Mouse (Mus musculus): ENCODE measurements around the gene Trpc6. TPM values are rescaled to one million over a fixed set of nuclear protein-coding genes. Genes with fewer than 3 reads are reported as not detected.

The Trpc6 gene
- polyA plus RNA-seq (2014; fragmentation: Nextera tagmentation; extraction: Ambion mirVana), result 4.6 and 4.9 TPM in 2 replicates

DNA sequence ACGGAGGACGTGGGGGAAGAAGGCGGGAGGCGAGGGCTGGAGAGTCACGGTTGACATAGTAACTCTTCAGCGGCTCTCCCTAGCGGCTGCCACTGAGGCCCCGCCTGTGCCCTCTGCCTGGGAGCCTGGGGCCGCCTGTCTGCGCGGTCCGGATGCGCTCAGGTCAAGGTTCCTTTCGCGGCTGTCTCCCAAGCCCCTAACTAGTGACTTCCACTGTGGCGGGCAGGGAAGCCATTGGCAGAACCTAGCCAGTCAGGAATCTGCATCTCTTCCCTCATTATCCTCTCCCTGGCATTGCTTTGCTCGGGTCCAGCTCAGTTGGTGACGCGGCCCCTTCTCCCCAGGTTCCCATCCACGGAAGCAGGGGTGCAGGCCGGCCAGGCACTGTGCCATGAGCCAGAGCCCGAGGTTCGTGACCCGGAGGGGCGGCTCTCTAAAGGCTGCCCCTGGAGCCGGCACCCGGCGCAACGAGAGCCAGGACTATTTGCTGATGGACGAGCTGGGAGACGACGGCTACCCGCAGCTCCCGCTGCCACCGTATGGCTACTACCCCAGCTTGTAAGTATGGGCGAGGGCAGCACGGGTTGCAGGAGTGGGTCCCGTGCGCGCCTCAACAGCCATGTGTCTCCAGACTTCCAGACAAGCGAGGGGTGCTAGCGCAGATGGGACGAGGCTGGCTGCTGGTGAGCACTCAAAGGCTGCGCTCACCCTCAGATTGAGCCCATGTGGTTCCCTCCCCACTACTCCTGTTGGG is at the start of gene Trpc6:
Gene Trpc6, plus strand, starts transcription at position 102 of the 754 bp plus-strand sequence.
- Histone ChIP-seq H3K4me3 (ENCODE audit: low read depth, low read length) (peak within 1 kb of the TSS; percentile 46), H3K4me1 (ENCODE audit: insufficient read depth) (no peaks in the 10 kb centered on the region), H3K27ac (ENCODE audit: low read depth) (no peak within 1 kb of the TSS), H3K9me3 (ENCODE audit: low read depth, low read length) (no peaks in the 10 kb centered on the region), H3K9ac (peak within 1 kb of the TSS; percentile 38), H3K27me3 (ENCODE audit: insufficient read depth, low read length) (no peaks in the 10 kb centered on the region), H3K4me2 (peak within 1 kb of the TSS; percentile 96), H3K36me3 (ENCODE audit: insufficient read depth) (no peaks in the 10 kb centered on the region)
- DNase-seq, result peak; percentile 71
- WGBS, result under 1% methylated on average over 44 of the region's 44 CpGs
- peak; percentile 97 for ATAC-seq (ENCODE audit: insufficient read depth)
- 0 out of 2 replicates have a peak, but pooled peaks have one; percentile 3 for TF ChIP-seq CTCF (IDR thresholded peaks at IDR 0.05; ENCODE audit: low read depth)

DNA sequence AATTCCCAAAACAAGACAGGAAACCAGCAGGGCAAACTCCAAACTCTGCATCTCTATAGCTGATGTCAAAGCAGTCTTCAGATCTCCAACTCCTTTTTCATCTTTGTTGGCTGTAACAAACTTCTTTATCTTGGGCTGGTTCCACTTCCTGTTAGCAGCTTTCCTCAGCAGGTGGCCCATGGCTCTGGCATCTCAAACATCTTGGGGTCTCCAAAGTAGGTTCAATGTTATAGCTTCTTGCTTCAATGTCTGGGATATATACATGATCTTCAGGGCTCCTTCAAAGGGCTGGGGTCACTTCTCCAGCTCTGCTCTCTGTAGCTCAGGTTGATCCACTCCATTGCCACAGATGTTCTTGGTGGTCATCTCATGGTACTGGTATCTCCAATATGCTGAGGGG is 23.0 kb upstream of the Trpc6 start:
- no peak for TF ChIP-seq CTCF (IDR thresholded peaks at IDR 0.05; ENCODE audit: low read depth)
- Histone ChIP-seq H3K9me3 (ENCODE audit: low read depth, low read length) (no peaks in the 10 kb centered on the region), H3K36me3 (ENCODE audit: insufficient read depth) (no peaks in the 10 kb centered on the region), H3K9ac (no peak overlapping the region), H3K4me1 (ENCODE audit: insufficient read depth) (no peaks in the 10 kb centered on the region), H3K4me3 (ENCODE audit: low read depth, low read length) (no peak overlapping the region), H3K27me3 (ENCODE audit: insufficient read depth, low read length) (no peaks in the 10 kb centered on the region), H3K27ac (ENCODE audit: low read depth) (no peak overlapping the region), H3K4me2 (no peak overlapping the region)
- DNase-seq (no peak), ATAC-seq (ENCODE audit: insufficient read depth) (no peak)

DNA sequence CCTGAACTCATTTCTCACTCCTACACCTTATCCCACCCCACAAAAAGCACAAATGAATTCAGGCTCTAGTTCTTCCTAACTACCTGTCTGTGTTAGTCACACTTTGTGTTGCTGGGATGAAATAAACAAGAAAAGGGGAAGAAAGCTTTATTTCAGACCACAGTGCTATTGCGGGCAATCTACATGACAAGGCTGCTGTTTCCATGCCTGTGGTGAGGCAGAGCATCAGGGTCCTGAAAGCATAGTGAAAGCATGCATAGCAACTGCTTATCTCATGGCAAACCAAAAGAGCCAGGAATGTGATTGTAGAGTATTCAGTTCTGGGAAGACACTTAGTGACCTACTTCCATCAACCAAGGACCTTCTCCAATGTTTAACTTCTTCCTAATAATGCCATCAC is 10.3 kb upstream of the Trpc6 start:
- WGBS, result 85% methylated on average over 1 of the region's 1 CpGs
- Histone ChIP-seq H3K27ac (ENCODE audit: low read depth) (no peak overlapping the region), H3K9ac (no peak overlapping the region), H3K4me2 (no peak overlapping the region), H3K27me3 (ENCODE audit: insufficient read depth, low read length) (no peaks in the 10 kb centered on the region), H3K9me3 (ENCODE audit: low read depth, low read length) (no peaks in the 10 kb centered on the region), H3K4me3 (ENCODE audit: low read depth, low read length) (no peak overlapping the region), H3K4me1 (ENCODE audit: insufficient read depth) (no peaks in the 10 kb centered on the region), H3K36me3 (ENCODE audit: insufficient read depth) (no peaks in the 10 kb centered on the region)
- ATAC-seq (ENCODE audit: insufficient read depth) (no peak), DNase-seq (no peak)
- no peak for TF ChIP-seq CTCF (IDR thresholded peaks at IDR 0.05; ENCODE audit: low read depth)

GRCm38 (mm10) chr9:8545236-8545635 is 1.3 kb downstream of the Trpc6 start:
- no peak for DNase-seq
- no peak overlapping the region for H3K4me3 ChIP-seq (ENCODE audit: low read depth, low read length)
- H3K9ac ChIP-seq, result no peak overlapping the region
- no peaks in the 10 kb centered on the region for H3K4me1 ChIP-seq (ENCODE audit: insufficient read depth)
- H3K27ac ChIP-seq (ENCODE audit: low read depth), result no peak overlapping the region
- no peaks in the 10 kb centered on the region for H3K36me3 ChIP-seq (ENCODE audit: insufficient read depth)
- peak overlapping the region; percentile 96; the same call in 1 of the 2 replicates for H3K4me2 ChIP-seq
- no peaks in the 10 kb centered on the region for H3K9me3 ChIP-seq (ENCODE audit: low read depth, low read length)
- WGBS, result 55% methylated on average over 2 of the region's 2 CpGs
- H3K27me3 ChIP-seq (ENCODE audit: insufficient read depth, low read length), result no peaks in the 10 kb centered on the region
- ATAC-seq (ENCODE audit: insufficient read depth), result no peak
- TF ChIP-seq CTCF (IDR thresholded peaks at IDR 0.05; ENCODE audit: low read depth), result no peak

- no peaks in the 10 kb centered on the region for H3K27me3 ChIP-seq (ENCODE audit: insufficient read depth, low read length)
- H3K4me2 ChIP-seq, result no peak overlapping the region
- 63% methylated on average over 1 of the region's 1 CpGs for WGBS
- H3K9me3 ChIP-seq (ENCODE audit: low read depth, low read length), result no peaks in the 10 kb centered on the region
- no peaks in the 10 kb centered on the region for H3K4me1 ChIP-seq (ENCODE audit: insufficient read depth)
- ATAC-seq (ENCODE audit: insufficient read depth), result peak; percentile 52; the same call in 1 of the 2 replicates
- DNase-seq, result peak; percentile 7
- H3K4me3 ChIP-seq (ENCODE audit: low read depth, low read length), result no peak overlapping the region
- TF ChIP-seq CTCF (IDR thresholded peaks at IDR 0.05; ENCODE audit: low read depth), result no peak
- H3K9ac ChIP-seq, result no peak overlapping the region
- H3K36me3 ChIP-seq (ENCODE audit: insufficient read depth), result no peaks in the 10 kb centered on the region
- H3K27ac ChIP-seq (ENCODE audit: low read depth), result no peak overlapping the region
Observed at GRCm38 (mm10) chr9:8558574-8558973, 14.6 kb downstream of the Trpc6 start.

DNA sequence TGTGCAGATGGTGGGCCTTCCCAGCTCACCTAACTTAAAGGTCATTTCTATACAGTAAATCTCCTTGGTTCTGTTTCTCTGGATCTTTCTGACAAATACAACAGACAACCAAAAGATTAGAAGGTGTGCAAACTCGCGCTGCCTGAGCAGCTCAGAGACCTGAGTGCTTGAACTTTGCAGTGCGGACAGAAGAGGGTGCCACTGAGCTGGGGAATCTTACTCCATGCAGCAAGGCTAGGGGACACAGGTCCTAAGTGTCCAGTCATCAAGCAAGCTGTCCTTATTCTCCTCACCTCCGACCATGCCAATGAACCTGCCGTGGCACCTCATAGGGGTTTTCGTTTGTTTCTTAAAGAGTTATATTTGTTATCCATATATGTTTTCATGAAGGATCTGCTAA is 48.7 kb downstream of the Trpc6 start:
- H3K27ac ChIP-seq (ENCODE audit: low read depth), result no peak overlapping the region
- no peaks in the 10 kb centered on the region for H3K27me3 ChIP-seq (ENCODE audit: insufficient read depth, low read length)
- TF ChIP-seq CTCF (IDR thresholded peaks at IDR 0.05; ENCODE audit: low read depth), result peak; percentile 49
- H3K9ac ChIP-seq, result no peak overlapping the region
- ATAC-seq (ENCODE audit: insufficient read depth) (no peak), DNase-seq (peak; percentile 5)
- no peaks in the 10 kb centered on the region for H3K4me1 ChIP-seq (ENCODE audit: insufficient read depth)
- no peaks in the 10 kb centered on the region for H3K36me3 ChIP-seq (ENCODE audit: insufficient read depth)
- WGBS, result 50% methylated on average over 6 of the region's 6 CpGs
- no peaks in the 10 kb centered on the region for H3K9me3 ChIP-seq (ENCODE audit: low read depth, low read length)
- H3K4me3 ChIP-seq (ENCODE audit: low read depth, low read length), result no peak overlapping the region
- H3K4me2 ChIP-seq, result no peak overlapping the region

- no peak for ATAC-seq (ENCODE audit: insufficient read depth)
- no peaks in the 10 kb centered on the region for H3K9me3 ChIP-seq (ENCODE audit: low read depth, low read length)
- no peaks in the 10 kb centered on the region for H3K36me3 ChIP-seq (ENCODE audit: insufficient read depth)
- WGBS, result 4% methylated on average over 1 of the region's 1 CpGs
- no peak overlapping the region for H3K4me3 ChIP-seq (ENCODE audit: low read depth, low read length)
- no peak for TF ChIP-seq CTCF (IDR thresholded peaks at IDR 0.05; ENCODE audit: low read depth)
- H3K4me1 ChIP-seq (ENCODE audit: insufficient read depth), result no peaks in the 10 kb centered on the region
- H3K27ac ChIP-seq (ENCODE audit: low read depth), result no peak overlapping the region
- no peaks in the 10 kb centered on the region for H3K27me3 ChIP-seq (ENCODE audit: insufficient read depth, low read length)
- no peak overlapping the region for H3K4me2 ChIP-seq
- H3K9ac ChIP-seq, result no peak overlapping the region
- DNase-seq, result no peak
Observed at GRCm38 (mm10) chr9:8597089-8597488, 53.1 kb downstream of the Trpc6 start.
